Mouse (Mus musculus) neural tube, embryonic 12.5 days (tissue): ENCODE results near the gene Golt1a. TPM values are rescaled to one million over a fixed set of nuclear protein-coding genes. Genes with fewer than 3 reads are reported as not detected.
"Not testable (repeated sequence)": the region's sequence is repeated elsewhere in the genome, so short reads cannot be mapped to it uniquely, and the experiment has no call there.

Experiments
- ATAC-seq: fragments of 200-750 bp; cut with Nextera tagmentation; 2 replicates; pipeline ENCODE4 v1.8.0; 2017; ENCODE audit warnings: low read depth, mild to moderate bottlenecking, moderate TSS enrichment, moderate library complexity; ENCODE audit not compliant: low FRiP score
- H3K27ac ChIP-seq: fragments of 300-500 bp; sonication (generic); 2 replicates; pipeline ENCODE4 v1.5.1; 2016
- H3K27me3 ChIP-seq: fragments of 300-500 bp; sonication (generic); replicated peaks from 2 replicates; pipeline ENCODE4 v1.6.1; 2016; ENCODE audit warnings: mild to moderate bottlenecking
- H3K36me3 ChIP-seq: fragments of 300-500 bp; sonication (generic); 2 replicates; pipeline ENCODE4 v1.6.1; 2016; ENCODE audit warnings: mild to moderate bottlenecking
- H3K4me1 ChIP-seq: fragments of 300-500 bp; sonication (generic); 2 replicates; pipeline ENCODE4 v1.6.1; 2016
- H3K4me2 ChIP-seq: fragments of 300-500 bp; sonication (generic); replicated peaks from 2 replicates; pipeline ENCODE4 v1.6.1; 2016; ENCODE audit warnings: mild to moderate bottlenecking
- H3K4me3 ChIP-seq: fragments of 300-500 bp; sonication (generic); 2 replicates; pipeline ENCODE4 v1.5.1; 2016
- H3K9ac ChIP-seq: fragments of 300-500 bp; sonication (generic); 2 replicates; pipeline ENCODE4 v1.6.1; 2016; ENCODE audit warnings: mild to moderate bottlenecking
- H3K9me3 ChIP-seq: fragments of 300-500 bp; sonication (generic); 2 replicates; pipeline ENCODE4 v1.6.1; 2016; ENCODE audit warnings: mild to moderate bottlenecking
- WGBS: fragments of 180-500 bp; shearing (Covaris S2); methylation state at CpG from one replicate; pipeline ENCODE4 v1.1.7; 2016; 5-methylcytosine and 5-hydroxymethylcytosine counted together
- polyA plus RNA-seq: library from polyadenylated mRNA; unstranded; fragments of >200 nt; fragmentation: Nextera tagmentation; extraction: Ambion mirVana; gene quantifications from 2 replicates; pipeline ENCODE4 v1.2.1, GENCODE M21; 2016

The Golt1a gene
- polyA plus RNA-seq, 1 experiment from 2014 or later = not detected

- peak overlapping the region; percentile 67 for H3K4me2 ChIP-seq
- peaks cover 20% of the 10 kb centered on the region for H3K4me1 ChIP-seq
- no peaks in the 10 kb centered on the region for H3K9me3 ChIP-seq
- no peaks in the 10 kb centered on the region for H3K36me3 ChIP-seq
- WGBS = 17% methylated on average over 7 of the region's 7 CpGs
- H3K4me3 ChIP-seq = peak overlapping the region; percentile 32
- no peak for ATAC-seq
- peaks cover 25% of the 10 kb centered on the region for H3K27me3 ChIP-seq
- H3K9ac ChIP-seq = peak overlapping the region; percentile 38; the same call in 1 of the 2 replicates
- H3K27ac ChIP-seq = no peak overlapping the region
Observed at GRCm38 (mm10) chr1:133329638-133329964, 20.0 kb downstream of the Golt1a start.

GRCm38 (mm10) chr1:133331142-133331541 lies 21.5 kb downstream of the Golt1a start:
- no peak overlapping the region for H3K27ac ChIP-seq
- H3K9me3 ChIP-seq = no peaks in the 10 kb centered on the region
- no peak overlapping the region for H3K4me3 ChIP-seq
- H3K27me3 ChIP-seq = peaks cover 25% of the 10 kb centered on the region
- H3K4me2 ChIP-seq = no peak overlapping the region
- ATAC-seq = 0 out of 2 replicates have a peak, but pooled peaks have one; percentile 44
- no peaks in the 10 kb centered on the region for H3K36me3 ChIP-seq
- H3K9ac ChIP-seq = no peak overlapping the region
- H3K4me1 ChIP-seq = peaks cover 18% of the 10 kb centered on the region
- 54% methylated on average over 3 of the region's 3 CpGs for WGBS

GRCm38 (mm10) chr1:133332656-133333430 lies 23.2 kb downstream of the Golt1a start:
- no peak for ATAC-seq
- H3K36me3 ChIP-seq = no peaks in the 10 kb centered on the region
- peaks cover 18% of the 10 kb centered on the region for H3K4me1 ChIP-seq
- no peak overlapping the region for H3K9ac ChIP-seq
- no peak overlapping the region for H3K4me2 ChIP-seq
- no peak overlapping the region for H3K4me3 ChIP-seq
- no peaks in the 10 kb centered on the region for H3K9me3 ChIP-seq
- 93% methylated on average over 11 of the region's 11 CpGs for WGBS
- H3K27me3 ChIP-seq = peaks cover 24% of the 10 kb centered on the region
- no peak overlapping the region for H3K27ac ChIP-seq

- Histone ChIP-seq H3K4me1 (peaks cover 16% of the 10 kb centered on the region), H3K9me3 (no peaks in the 10 kb centered on the region), H3K4me3 (no peak overlapping the region), H3K9ac (no peak overlapping the region), H3K27ac (no peak overlapping the region), H3K4me2 (no peak overlapping the region), H3K27me3 (peaks cover 21% of the 10 kb centered on the region), H3K36me3 (no peaks in the 10 kb centered on the region)
- ATAC-seq = no peak
- 71% methylated on average over 6 of the region's 6 CpGs for WGBS
Observed at GRCm38 (mm10) chr1:133333937-133334336, 24.3 kb downstream of the Golt1a start.

- not testable (repeated sequence) for H3K36me3 ChIP-seq, H3K4me1 ChIP-seq, H3K27ac ChIP-seq, H3K4me3 ChIP-seq, H3K9me3 ChIP-seq, H3K9ac ChIP-seq, ATAC-seq, H3K27me3 ChIP-seq, H3K4me2 ChIP-seq
- WGBS = 64% methylated on average over 1 of the region's 1 CpGs
Observed at GRCm38 (mm10) chr1:133340403-133340802, 30.8 kb downstream of the Golt1a start.

GRCm38 (mm10) chr1:133344357-133344756 lies 34.8 kb downstream of the Golt1a start:
- no peak for ATAC-seq
- Histone ChIP-seq H3K9ac (no peak overlapping the region), H3K36me3 (no peaks in the 10 kb centered on the region), H3K27ac (no peak overlapping the region), H3K4me2 (no peak overlapping the region), H3K9me3 (no peaks in the 10 kb centered on the region), H3K27me3 (no peaks in the 10 kb centered on the region), H3K4me1 (no peaks in the 10 kb centered on the region), H3K4me3 (no peak overlapping the region)
- 87% methylated on average over 2 of the region's 2 CpGs for WGBS

GRCm38 (mm10) chr1:133346531-133346930 lies 36.9 kb downstream of the Golt1a start:
- H3K36me3 ChIP-seq = no peaks in the 10 kb centered on the region
- 87% methylated on average over 9 of the region's 9 CpGs for WGBS

GRCm38 (mm10) chr1:133347226-133347625 lies 37.6 kb downstream of the Golt1a start:
- no peak for ATAC-seq
- no peaks in the 10 kb centered on the region for H3K9me3 ChIP-seq
- no peaks in the 10 kb centered on the region for H3K36me3 ChIP-seq
- H3K27ac ChIP-seq = no peak overlapping the region
- H3K4me3 ChIP-seq = no peak overlapping the region
- H3K4me1 ChIP-seq = no peaks in the 10 kb centered on the region; the same call in 1 of the 2 replicates
- WGBS = 70% methylated on average over 3 of the region's 3 CpGs
- no peak overlapping the region for H3K4me2 ChIP-seq
- no peaks in the 10 kb centered on the region for H3K27me3 ChIP-seq
- no peak overlapping the region for H3K9ac ChIP-seq

More at GRCm38 (mm10) chr1:133346531-133346930, 36.9 kb downstream of the Golt1a start:
- H3K27me3 ChIP-seq = no peaks in the 10 kb centered on the region
- no peak overlapping the region for H3K9ac ChIP-seq
- no peak overlapping the region for H3K27ac ChIP-seq
- H3K9me3 ChIP-seq = no peaks in the 10 kb centered on the region
- no peak for ATAC-seq
- H3K4me1 ChIP-seq = no peaks in the 10 kb centered on the region; the same call in 1 of the 2 replicates
- no peak overlapping the region for H3K4me2 ChIP-seq
- no peak overlapping the region for H3K4me3 ChIP-seq

- no peak overlapping the region for H3K9ac ChIP-seq
- no peak for ATAC-seq
- no peaks in the 10 kb centered on the region for H3K36me3 ChIP-seq
- H3K4me2 ChIP-seq = no peak overlapping the region
- no peak overlapping the region for H3K4me3 ChIP-seq
- H3K27ac ChIP-seq = no peak overlapping the region
- 76% methylated on average over 11 of the region's 11 CpGs for WGBS
- no peaks in the 10 kb centered on the region; the same call in 1 of the 2 replicates for H3K4me1 ChIP-seq
- no peaks in the 10 kb centered on the region for H3K9me3 ChIP-seq
- H3K27me3 ChIP-seq = no peaks in the 10 kb centered on the region
Observed at GRCm38 (mm10) chr1:133347693-133348520, 38.3 kb downstream of the Golt1a start.

- Histone ChIP-seq H3K36me3 (no peaks in the 10 kb centered on the region), H3K27me3 (no peaks in the 10 kb centered on the region; the same call in 1 of the 2 replicates), H3K27ac (no peak within 1 kb of the TSS), H3K4me3 (no peak within 1 kb of the TSS), H3K9me3 (no peaks in the 10 kb centered on the region), H3K9ac (no peak within 1 kb of the TSS), H3K4me1 (no peaks in the 10 kb centered on the region; the same call in 1 of the 2 replicates), H3K4me2 (no peak within 1 kb of the TSS)
- 91% methylated on average over 1 of the region's 1 CpGs for WGBS
- ATAC-seq = no peak
Observed at GRCm38 (mm10) chr1:133350210-133350609, 40.6 kb downstream of the Golt1a start, which contains the start of gene Ren1. TSS of gene Ren1 (plus strand) at chr1:133350510.

GRCm38 (mm10) chr1:133351762-133352161 lies 42.2 kb downstream of the Golt1a start:
- Histone ChIP-seq H3K27ac (no peak overlapping the region), H3K4me3 (no peak overlapping the region), H3K36me3 (no peaks in the 10 kb centered on the region), H3K27me3 (no peaks in the 10 kb centered on the region; the same call in none of the 2 replicates), H3K4me2 (no peak overlapping the region), H3K9ac (no peak overlapping the region), H3K9me3 (no peaks in the 10 kb centered on the region), H3K4me1 (no peaks in the 10 kb centered on the region; the same call in 1 of the 2 replicates)
- WGBS = 58% methylated on average over 9 of the region's 9 CpGs
- ATAC-seq = no peak

GRCm38 (mm10) chr1:133353371-133353809 lies 43.8 kb downstream of the Golt1a start:
- peak; percentile 48; the same call in 1 of the 2 replicates for ATAC-seq
- Histone ChIP-seq H3K36me3 (no peaks in the 10 kb centered on the region), H3K27ac (no peak overlapping the region), H3K27me3 (no peaks in the 10 kb centered on the region; the same call in none of the 2 replicates), H3K9me3 (no peaks in the 10 kb centered on the region), H3K4me3 (no peak overlapping the region), H3K9ac (no peak overlapping the region), H3K4me1 (no peaks in the 10 kb centered on the region; the same call in 1 of the 2 replicates), H3K4me2 (no peak overlapping the region)
- 55% methylated on average over 12 of the region's 12 CpGs for WGBS
